Mouse (Mus musculus) olfactory bulb, adult 2 months (tissue): ENCODE results near the gene Stpg1. TPM values are rescaled to one million over a fixed set of nuclear protein-coding genes. Genes with fewer than 3 reads are reported as not detected.

Experiments used
- H3K27ac ChIP-seq: fragments of 200-500 bp; 2 replicates; pipeline ENCODE4 v1.5.1; 2012; ENCODE audit warnings: low read depth, low read length; ENCODE audit not compliant: insufficient read depth
- H3K4me1 ChIP-seq: fragments of 200-500 bp; 2 replicates; pipeline ENCODE4 v1.6.1; 2012; ENCODE audit warnings: low read length; ENCODE audit not compliant: control insufficient read depth, insufficient read depth
- H3K4me3 ChIP-seq: fragments of 200-500 bp; 2 replicates; pipeline ENCODE4 v1.5.1; 2012; ENCODE audit warnings: mild to moderate bottlenecking, low read depth, low read length, moderate library complexity; ENCODE audit not compliant: insufficient read depth
- CTCF ChIP-seq: fragments of 200-500 bp; IDR thresholded peaks from 2 replicates; pipeline ENCODE4 v1.5.1; 2012; ENCODE audit warnings: low read depth, mild to moderate bottlenecking, low read length, moderate library complexity; ENCODE audit not compliant: insufficient read depth
- POLR2A ChIP-seq: fragments of 200-500 bp; IDR thresholded peaks from 2 replicates; pipeline ENCODE4 v1.6.1; 2012; ENCODE audit warnings: mild to moderate bottlenecking, low read depth, low read length, moderate library complexity; ENCODE audit not compliant: insufficient read depth
- WGBS: fragments of 180-500 bp; shearing (Covaris S2); methylation state at CpG from one replicate; pipeline ENCODE4 v1.1.7; 2018; 5-methylcytosine and 5-hydroxymethylcytosine counted together
- polyA plus RNA-seq: library from polyadenylated mRNA; stranded (reverse); fragments of >200 nt; gene quantifications from 2 replicates; pipeline ENCODE4 v1.2.4, GENCODE M21; 2012; ENCODE audit warnings: low replicate concordance; ENCODE audit not compliant: missing spikeins, insufficient read depth, insufficient read length

Gene Stpg1
- polyA plus RNA-seq, 1 experiment, result not detected

DNA sequence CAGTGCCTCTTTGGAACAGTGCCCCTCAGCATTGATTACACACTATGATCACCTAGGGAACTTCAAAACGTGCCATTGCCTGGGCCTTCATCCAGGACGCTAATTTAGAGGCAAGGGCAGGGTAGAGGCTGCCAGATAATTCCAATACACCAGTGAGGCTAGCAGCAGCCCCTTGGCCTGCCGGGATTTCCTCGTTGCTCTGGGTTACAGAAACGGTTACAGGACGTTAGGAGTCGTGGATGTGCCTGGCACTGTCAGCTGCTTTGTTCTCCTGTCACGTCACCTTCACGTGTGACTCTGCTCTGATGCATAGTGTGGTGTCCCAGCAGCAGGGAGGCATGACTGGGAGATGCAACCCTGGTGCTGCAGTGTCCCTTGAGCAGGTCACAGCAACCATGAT lies 45.5 kb downstream of the Stpg1 start:
- TF ChIP-seq POLR2A (no peak), CTCF (no peak)
- Histone ChIP-seq H3K4me3 (no peak overlapping the region), H3K4me1 (peaks cover 2% of the 10 kb centered on the region; the same call in 1 of the 2 replicates), H3K27ac (no peak overlapping the region)
- WGBS, result 42% methylated on average over 9 of the region's 9 CpGs

DNA sequence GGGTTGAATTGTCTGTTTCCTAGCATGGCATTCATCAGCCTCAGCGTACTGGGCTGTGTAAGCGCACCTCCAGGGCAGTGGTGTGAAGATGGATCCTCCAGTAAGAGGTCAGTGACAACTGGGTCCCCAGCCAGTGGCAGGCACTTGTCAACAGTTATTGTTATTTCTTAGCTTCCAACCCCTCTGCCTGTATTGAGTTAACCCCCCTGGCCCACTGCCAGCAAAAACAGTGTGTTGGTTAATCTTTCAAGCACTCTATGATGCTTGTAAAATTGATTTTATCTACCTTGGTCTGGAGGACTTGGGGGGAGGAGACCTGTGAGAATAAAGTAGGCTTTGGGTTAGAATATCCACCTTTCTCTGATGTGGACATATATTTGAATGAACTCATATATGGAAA lies 49.7 kb downstream of the Stpg1 start:
- TF ChIP-seq POLR2A (no peak), CTCF (no peak)
- H3K4me3 ChIP-seq, result no peak overlapping the region
- no peak overlapping the region for H3K27ac ChIP-seq
- 93% methylated on average over 2 of the region's 2 CpGs for WGBS
- peaks cover 2% of the 10 kb centered on the region; the same call in 1 of the 2 replicates for H3K4me1 ChIP-seq

DNA sequence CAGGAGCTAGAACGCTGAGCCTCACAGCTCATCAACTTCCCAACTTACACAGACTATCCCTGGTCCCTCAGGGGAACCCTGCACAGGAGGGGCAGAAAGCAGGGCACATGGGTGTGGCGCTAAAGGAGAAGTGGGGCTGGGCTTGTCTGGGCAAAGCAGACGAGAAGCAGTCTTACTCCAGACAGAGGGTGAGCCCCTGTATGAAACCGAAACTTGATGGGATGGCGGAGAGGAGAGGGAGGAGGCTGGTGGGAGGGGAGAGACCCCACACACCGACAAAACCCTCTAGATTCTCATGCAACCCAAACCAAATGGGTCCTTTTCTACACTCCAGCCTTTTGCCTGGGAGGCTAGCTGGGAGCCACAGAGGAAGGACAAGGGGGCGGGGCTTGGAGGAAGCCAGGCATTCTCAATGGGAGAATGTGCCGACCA lies 50.5 kb downstream of the Stpg1 start:
- Histone ChIP-seq H3K4me3 (no peak overlapping the region), H3K4me1 (peaks cover 2% of the 10 kb centered on the region; the same call in 1 of the 2 replicates), H3K27ac (no peak overlapping the region)
- TF ChIP-seq POLR2A, result no peak
- no peak for TF ChIP-seq CTCF
- 48% methylated on average over 8 of the region's 8 CpGs for WGBS

DNA sequence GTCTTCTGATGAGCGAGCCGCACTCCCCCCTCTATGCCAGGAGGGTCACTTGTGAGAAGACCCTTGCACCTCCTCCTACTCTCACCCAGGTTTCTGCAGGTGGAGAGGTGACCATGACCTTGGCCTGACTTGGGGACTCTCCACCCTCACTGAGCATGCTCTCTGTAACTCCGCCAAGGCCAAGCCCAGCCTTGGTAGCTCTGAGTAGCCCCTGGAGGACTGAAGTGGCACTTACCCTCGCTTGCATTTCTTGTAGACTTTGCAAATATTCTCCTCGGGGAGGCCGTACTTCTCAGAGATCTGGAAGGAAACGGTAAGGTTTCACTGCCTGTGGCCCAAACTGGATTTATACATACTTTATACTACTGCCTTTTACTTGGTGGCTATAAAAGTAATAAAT lies 51.4 kb downstream of the Stpg1 start:
- TF ChIP-seq POLR2A, result no peak
- TF ChIP-seq CTCF, result no peak
- Histone ChIP-seq H3K27ac (no peak overlapping the region), H3K4me3 (no peak overlapping the region), H3K4me1 (no peaks in the 10 kb centered on the region; the same call in 1 of the 2 replicates)
- 91% methylated on average over 7 of the region's 7 CpGs for WGBS

DNA sequence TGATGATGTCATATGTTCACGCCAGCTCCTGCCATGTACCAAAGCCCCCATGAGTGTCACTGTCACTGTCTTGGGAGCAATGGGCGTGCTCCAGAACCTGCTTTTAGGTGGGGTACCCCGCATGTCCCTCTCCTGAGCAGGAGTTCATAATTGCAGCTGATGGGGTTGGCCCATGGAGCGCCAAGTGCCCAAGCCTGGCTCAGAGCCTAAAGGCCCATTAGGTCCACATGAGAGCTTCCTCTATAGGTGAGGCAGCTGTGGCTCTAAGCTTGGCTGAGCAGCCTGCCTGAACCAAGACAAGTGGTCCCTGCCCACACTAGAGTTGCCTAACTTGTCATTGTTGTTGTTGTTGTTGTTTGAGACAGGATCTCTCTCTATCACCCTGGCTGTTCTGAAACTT lies 52.2 kb downstream of the Stpg1 start:
- 97% methylated on average over 4 of the region's 4 CpGs for WGBS
- TF ChIP-seq POLR2A (no peak), CTCF (no peak)
- Histone ChIP-seq H3K27ac (no peak overlapping the region), H3K4me1 (no peaks in the 10 kb centered on the region; the same call in 1 of the 2 replicates), H3K4me3 (no peak overlapping the region)

DNA sequence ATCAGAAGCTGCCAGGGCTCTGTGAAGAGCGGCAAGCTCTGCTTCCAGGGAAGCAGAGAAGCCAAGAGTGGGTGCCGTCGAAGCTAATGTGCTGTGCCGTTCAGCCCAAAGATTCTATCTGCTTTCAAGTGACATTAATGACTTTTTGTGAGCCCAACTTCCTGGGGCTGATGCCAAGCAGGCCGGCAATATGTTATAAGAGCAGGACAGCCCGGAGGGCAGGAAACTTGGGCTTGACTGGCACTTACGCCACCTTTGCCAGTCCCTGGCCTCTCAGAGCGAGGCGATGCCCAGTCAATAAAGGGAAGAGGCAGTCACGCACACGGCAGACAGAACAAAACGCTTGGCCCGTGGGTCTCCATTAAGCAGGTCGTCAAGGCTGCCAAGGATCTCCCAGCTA lies 53.0 kb downstream of the Stpg1 start:
- no peaks in the 10 kb centered on the region; the same call in 1 of the 2 replicates for H3K4me1 ChIP-seq
- TF ChIP-seq POLR2A (no peak), CTCF (no peak)
- WGBS, result 67% methylated on average over 14 of the region's 14 CpGs
- H3K27ac ChIP-seq, result no peak overlapping the region
- no peak overlapping the region for H3K4me3 ChIP-seq

DNA sequence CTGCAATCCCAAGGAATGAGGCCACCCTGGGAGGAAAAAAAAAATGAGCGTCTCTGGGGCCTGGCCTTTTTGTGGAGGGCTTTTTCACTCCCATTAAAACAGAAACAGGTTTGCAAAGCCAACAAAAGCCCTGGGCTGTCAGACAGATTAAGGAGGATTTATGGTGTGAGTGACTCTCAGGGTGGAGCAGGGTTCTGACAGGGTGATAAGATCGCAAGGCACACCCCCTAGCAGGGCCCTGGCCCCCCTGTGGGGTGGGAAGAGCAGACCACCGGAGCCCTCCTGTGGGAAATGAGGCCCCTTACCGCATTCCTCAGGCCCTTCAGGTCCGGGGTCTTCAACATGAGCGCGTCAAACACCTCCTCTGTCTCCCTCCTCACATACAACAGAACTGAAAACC lies 53.5 kb downstream of the Stpg1 start:
- H3K4me1 ChIP-seq, result no peaks in the 10 kb centered on the region; the same call in 1 of the 2 replicates
- WGBS, result 70% methylated on average over 7 of the region's 7 CpGs
- H3K4me3 ChIP-seq, result no peak overlapping the region
- TF ChIP-seq CTCF (no peak), POLR2A (no peak)
- H3K27ac ChIP-seq, result no peak overlapping the region

DNA sequence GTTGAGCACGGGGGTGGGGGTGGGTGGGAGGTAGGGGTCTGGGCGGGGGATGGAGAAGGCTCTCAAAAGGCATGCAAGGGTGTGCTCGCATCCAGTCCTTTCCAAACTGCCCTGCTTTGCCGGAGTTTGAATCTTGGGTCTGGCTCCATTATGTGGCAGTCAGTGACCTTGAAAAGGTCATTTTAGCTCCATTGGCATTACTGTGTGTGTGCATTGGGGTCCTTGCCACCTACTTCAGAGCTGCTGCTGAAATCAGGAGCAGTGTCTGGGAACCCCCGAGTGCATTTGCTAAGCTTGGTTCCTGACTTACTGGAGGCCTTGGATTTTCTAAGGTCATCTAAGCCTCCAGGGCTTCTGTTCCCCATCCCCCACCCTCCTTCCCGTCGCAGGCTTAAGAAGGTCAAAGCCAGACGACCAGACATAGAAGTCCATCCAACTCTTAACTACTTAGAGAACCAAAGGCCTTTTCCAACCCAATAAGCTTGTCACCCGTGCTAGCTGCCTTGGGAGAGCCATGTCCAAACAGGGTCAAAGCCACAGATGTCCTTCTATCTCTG lies 54.0 kb downstream of the Stpg1 start:
- 64% methylated on average over 9 of the region's 9 CpGs for WGBS
- Histone ChIP-seq H3K4me1 (no peaks in the 10 kb centered on the region; the same call in 1 of the 2 replicates), H3K4me3 (no peak overlapping the region), H3K27ac (no peak overlapping the region)
- TF ChIP-seq CTCF (no peak), POLR2A (no peak)

DNA sequence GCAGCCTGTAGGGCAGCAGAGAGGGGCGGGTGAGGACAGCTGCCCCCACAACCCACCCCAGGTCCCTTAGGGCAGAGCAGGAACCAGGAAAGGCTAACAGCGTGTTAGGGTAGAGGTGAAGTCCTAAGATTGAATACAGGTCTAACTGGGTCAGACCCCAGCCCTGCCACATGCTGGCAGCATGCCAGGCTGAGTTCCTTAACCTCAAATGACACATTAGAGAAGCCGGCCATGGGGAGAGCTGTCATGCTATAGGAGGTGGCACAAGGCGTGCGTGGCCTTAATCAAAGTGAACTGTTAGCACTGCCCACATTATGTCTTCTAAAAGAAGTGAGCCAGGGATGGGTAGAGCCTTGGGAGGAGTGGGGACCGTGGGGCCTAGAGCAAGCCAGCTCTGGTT lies 54.7 kb downstream of the Stpg1 start:
- Histone ChIP-seq H3K27ac (no peak overlapping the region), H3K4me3 (no peak overlapping the region), H3K4me1 (no peaks in the 10 kb centered on the region; the same call in 1 of the 2 replicates)
- 87% methylated on average over 6 of the region's 6 CpGs for WGBS
- TF ChIP-seq POLR2A, result no peak
- TF ChIP-seq CTCF, result no peak
